Mouse (Mus musculus) limb, embryonic 14.5 days (tissue): ENCODE results near the gene Ndufa4l2. TPM values are rescaled to one million over a fixed set of nuclear protein-coding genes. Genes with fewer than 3 reads are reported as not detected.
A peak's percentile ranks its signal among the peaks of the same experiment; 100 is the strongest.

Experiments
- ATAC-seq: fragments of 200-750 bp; cut with Nextera tagmentation; 2 replicates; pipeline ENCODE4 v1.8.0; 2017; ENCODE audit warnings: low read depth, moderate number of reproducible peaks, moderate TSS enrichment; ENCODE audit not compliant: low FRiP score
- DNase-seq: peaks from one replicate; pipeline ENCODE4 v3.0.0-alpha.2; 2015; ENCODE audit warnings: low spot score
- H3K27ac ChIP-seq: fragments of 300-500 bp; sonication (generic); replicated peaks from 2 replicates; pipeline ENCODE4 v1.5.1; 2014; ENCODE audit warnings: low read depth, mild to moderate bottlenecking, low read length, moderate library complexity, mixed read lengths
- H3K27me3 ChIP-seq: fragments of 300-500 bp; sonication (generic); 2 replicates; pipeline ENCODE4 v1.6.1; 2014; ENCODE audit warnings: low read length, mixed read lengths; ENCODE audit not compliant: control insufficient read depth, insufficient read depth
- H3K36me3 ChIP-seq: fragments of 300-500 bp; sonication (generic); 2 replicates; pipeline ENCODE4 v1.6.1; 2014; ENCODE audit warnings: mild to moderate bottlenecking, low read length, moderate library complexity, mixed read lengths; ENCODE audit not compliant: control insufficient read depth, insufficient read depth
- H3K4me1 ChIP-seq: fragments of 300-500 bp; sonication (generic); 2 replicates; pipeline ENCODE4 v1.6.1; 2014; ENCODE audit warnings: antibody characterized with exemption, low read length, mixed read lengths; ENCODE audit not compliant: control insufficient read depth, insufficient read depth
- H3K4me2 ChIP-seq: fragments of 300-500 bp; sonication (generic); replicated peaks from 2 replicates; pipeline ENCODE4 v1.6.1; 2014; ENCODE audit warnings: low read depth, mild to moderate bottlenecking, low read length, moderate library complexity; ENCODE audit not compliant: severe bottlenecking
- H3K4me3 ChIP-seq: fragments of 300-500 bp; sonication (generic); replicated peaks from 2 replicates; pipeline ENCODE4 v1.5.1; 2014; ENCODE audit warnings: low read length
- H3K9ac ChIP-seq: fragments of 300-500 bp; sonication (generic); 2 replicates; pipeline ENCODE4 v1.6.1; 2014; ENCODE audit warnings: mild to moderate bottlenecking, low read depth, low read length, moderate library complexity; ENCODE audit not compliant: severe bottlenecking
- H3K9me3 ChIP-seq: fragments of 300-500 bp; sonication (generic); 2 replicates; pipeline ENCODE4 v1.6.1; 2016; ENCODE audit warnings: low read length; ENCODE audit not compliant: control insufficient read depth
- POLR2A ChIP-seq: fragments of 200-500 bp; IDR thresholded peaks from 2 replicates; pipeline ENCODE4 v1.8.0; 2012; ENCODE audit warnings: inconsistent platforms, mild to moderate bottlenecking, moderate library complexity, borderline replicate concordance; ENCODE audit not compliant: insufficient read depth, insufficient read length; ENCODE audit errors: extremely low read depth
- WGBS: fragments of 180-500 bp; shearing (Covaris S2); extraction: QIAGEN DNeasy Blood & Tissue Kit; methylation state at CpG from one replicate; pipeline ENCODE4 v1.1.7; 2014; 5-methylcytosine and 5-hydroxymethylcytosine counted together
- polyA plus RNA-seq, 2 experiments: library from polyadenylated mRNA; depleted of rRNA in 1 of 2; stranded (reverse) in 1 of 2; unstranded in 1 of 2; fragments of >200 nt; fragmentation: Nextera tagmentation in 1 of 2; extraction: Ambion mirVana in 1 of 2; gene quantifications; 2 replicates each; pipeline versions ENCODE4 v1.2.1 to v1.2.3; 2012 to 2014

Gene Ndufa4l2
- polyA plus RNA-seq, 2 experiments = 36.9 to 62.9 TPM

- Histone ChIP-seq H3K9me3 (no peaks in the 10 kb centered on the region), H3K4me2 (peak overlapping the region; percentile 94), H3K27me3 (peaks cover 62% of the 10 kb centered on the region), H3K27ac (no peak overlapping the region), H3K9ac (no peak overlapping the region), H3K36me3 (no peaks in the 10 kb centered on the region), H3K4me1 (peaks cover 42% of the 10 kb centered on the region), H3K4me3 (peak overlapping the region; percentile 46)
- ATAC-seq (no peak), DNase-seq (no peak)
- no peak for TF ChIP-seq POLR2A
- 7% methylated on average over 11 of the region's 11 CpGs for WGBS
Measured at GRCm38 (mm10) chr10:127510895-127511617, 3.7 kb upstream of the Ndufa4l2 start.

GRCm38 (mm10) chr10:127511634-127512306 lies 3.0 kb upstream of the Ndufa4l2 start:
- ATAC-seq = no peak
- peak overlapping the region; percentile 94 for H3K4me2 ChIP-seq
- H3K27me3 ChIP-seq = peaks cover 67% of the 10 kb centered on the region
- no peak for TF ChIP-seq POLR2A
- H3K9ac ChIP-seq = peak overlapping the region; percentile 17; the same call in 1 of the 2 replicates
- under 1% methylated on average over 42 of the region's 46 CpGs for whole genome bisulfite sequencing
- H3K4me1 ChIP-seq = peaks cover 47% of the 10 kb centered on the region
- H3K4me3 ChIP-seq = peak overlapping the region; percentile 46
- no peak for DNase-seq
- H3K36me3 ChIP-seq = no peaks in the 10 kb centered on the region
- H3K27ac ChIP-seq = no peak overlapping the region
- no peaks in the 10 kb centered on the region for H3K9me3 ChIP-seq

GRCm38 (mm10) chr10:127512307-127512666 lies 2.5 kb upstream of the Ndufa4l2 start:
- no peak for TF ChIP-seq POLR2A
- 0 out of 2 replicates have a peak overlapping the region, but pooled peaks have one; percentile 17 for H3K9ac ChIP-seq
- H3K4me3 ChIP-seq = peak overlapping the region; percentile 46
- H3K27me3 ChIP-seq = peaks cover 67% of the 10 kb centered on the region
- H3K9me3 ChIP-seq = no peaks in the 10 kb centered on the region
- H3K4me2 ChIP-seq = peak overlapping the region; percentile 94
- ATAC-seq (no peak), DNase-seq (no peak)
- WGBS = 3% methylated on average over 7 of the region's 7 CpGs
- H3K4me1 ChIP-seq = peaks cover 52% of the 10 kb centered on the region
- 0 out of 2 replicates have a peak, but pooled peaks cover 3% of the 10 kb centered on the region for H3K36me3 ChIP-seq
- no peak overlapping the region for H3K27ac ChIP-seq

- Histone ChIP-seq H3K36me3 (0 out of 2 replicates have a peak, but pooled peaks cover 8% of the 10 kb centered on the region), H3K27me3 (peaks cover 67% of the 10 kb centered on the region), H3K4me3 (peak overlapping the region; percentile 46), H3K9ac (peak overlapping the region; percentile 31; the same call in 1 of the 2 replicates), H3K4me2 (peak overlapping the region; percentile 94), H3K9me3 (no peaks in the 10 kb centered on the region), H3K27ac (no peak overlapping the region), H3K4me1 (peaks cover 52% of the 10 kb centered on the region)
- ATAC-seq (peak; percentile 57), DNase-seq (peak; percentile 87)
- WGBS = under 1% methylated on average over 27 of the region's 27 CpGs
- TF ChIP-seq POLR2A = no peak
Measured at GRCm38 (mm10) chr10:127512813-127513212, 2.0 kb upstream of the Ndufa4l2 start.

- ATAC-seq (0 out of 2 replicates have a peak, but pooled peaks have one; percentile 9), DNase-seq (no peak)
- Histone ChIP-seq H3K9me3 (no peaks in the 10 kb centered on the region), H3K9ac (peak overlapping the region; percentile 31; the same call in 1 of the 2 replicates), H3K4me2 (peak overlapping the region; percentile 94), H3K36me3 (peaks cover 16% of the 10 kb centered on the region; the same call in 1 of the 2 replicates), H3K4me3 (peak overlapping the region; percentile 46), H3K27me3 (peaks cover 67% of the 10 kb centered on the region), H3K27ac (no peak overlapping the region), H3K4me1 (peaks cover 52% of the 10 kb centered on the region)
- WGBS = 1% methylated on average over 16 of the region's 16 CpGs
- no peak for TF ChIP-seq POLR2A
Measured at GRCm38 (mm10) chr10:127513501-127514091, 1.2 kb upstream of the Ndufa4l2 start.
